Mouse (Mus musculus) B cell, adult 2 months (primary cell): Measurements from ENCODE around the gene Ano1.

ENCODE experiments used
- DNase-seq, 2 experiments: peaks; one replicate each; pipeline ENCODE4 v3.0.0; 2022

The Ano1 gene

GRCm38 (mm10) chr7:144751833-144752232, at the start of gene Ano1:
Gene Ano1, minus strand, starts transcription at chr7:144751974.
- no peak for DNase-seq

GRCm38 (mm10) chr7:144798471-144798870, 46.7 kb upstream of the Ano1 start:
- no peak for DNase-seq

- DNase-seq: no peak
These were observed 45.4 kb upstream of the Ano1 start for GRCm38 (mm10) chr7:144796986-144797735.

DNA sequence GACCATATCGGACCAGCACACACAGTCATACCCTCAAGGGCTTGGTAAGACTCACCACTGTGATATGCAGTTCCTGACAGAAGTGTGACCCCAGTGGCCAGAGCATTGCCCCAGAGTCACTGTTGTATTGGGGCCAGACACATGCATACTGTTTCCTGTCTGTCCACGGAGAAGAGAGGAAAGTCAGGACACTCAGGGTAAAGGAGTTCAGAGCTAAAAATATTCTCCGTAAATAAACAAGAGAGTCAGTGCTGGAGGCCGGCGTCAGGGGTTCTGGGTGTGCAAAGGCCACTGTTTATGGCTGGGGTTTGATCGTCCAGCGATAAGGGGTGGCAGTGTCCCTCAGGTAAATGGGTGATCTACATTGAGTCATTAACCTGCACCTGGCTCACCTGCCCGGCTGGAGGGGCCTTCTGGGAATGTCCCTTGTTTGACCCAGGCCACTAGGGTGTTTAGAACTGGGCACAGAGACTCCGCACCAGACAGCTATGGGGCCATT, 44.3 kb upstream of the Ano1 start:
- DNase-seq: no peak

GRCm38 (mm10) chr7:144793296-144793695, 41.5 kb upstream of the Ano1 start:
- no peak for DNase-seq

GRCm38 (mm10) chr7:144791426-144791825, 39.7 kb upstream of the Ano1 start:
- no peak for DNase-seq

DNA sequence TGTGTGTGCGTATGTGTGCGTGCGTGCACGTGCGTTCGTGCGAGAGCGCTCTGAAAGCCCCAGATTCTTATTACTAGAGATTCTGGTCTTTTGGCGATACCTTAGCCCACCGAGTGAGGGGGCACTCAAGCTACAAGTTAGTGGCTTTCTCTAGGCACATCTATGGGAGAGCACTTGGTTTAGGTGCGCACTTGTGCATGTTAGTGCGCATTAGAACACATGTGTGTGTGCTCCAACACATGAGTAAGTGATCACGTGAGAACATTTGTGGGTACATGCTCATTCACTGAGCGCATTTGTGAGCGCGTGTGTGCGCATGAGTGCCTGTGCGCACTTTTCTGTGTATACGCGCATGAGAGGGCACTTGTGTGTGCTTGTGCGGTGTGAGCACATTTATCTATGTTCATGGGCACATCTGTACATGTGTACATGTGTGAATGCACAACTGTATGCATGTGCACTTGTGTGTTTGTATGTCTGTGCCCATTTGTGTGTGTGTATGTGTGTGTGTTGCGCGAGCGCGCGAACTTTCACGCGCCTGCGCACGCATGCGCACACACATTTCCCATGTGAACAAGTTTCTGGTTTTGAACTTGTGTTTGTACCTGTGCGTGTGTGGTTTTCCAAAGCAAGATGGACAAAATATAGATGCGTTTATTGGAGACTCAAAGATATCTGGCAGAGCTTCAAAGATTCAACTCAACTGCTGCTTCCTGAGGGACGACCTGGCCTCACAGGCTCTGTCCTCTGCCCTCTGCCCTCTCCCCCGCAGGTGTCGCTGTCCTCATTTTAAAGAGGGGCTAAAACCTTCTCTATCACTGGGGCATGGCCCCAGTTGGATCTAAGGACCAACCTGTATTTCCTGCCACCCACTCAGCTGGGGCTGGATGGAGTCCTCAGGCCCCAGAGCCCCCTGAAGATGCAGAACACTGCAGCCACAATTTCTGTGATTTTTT, 38.1 kb upstream of the Ano1 start:
- DNase-seq: no peak

DNA sequence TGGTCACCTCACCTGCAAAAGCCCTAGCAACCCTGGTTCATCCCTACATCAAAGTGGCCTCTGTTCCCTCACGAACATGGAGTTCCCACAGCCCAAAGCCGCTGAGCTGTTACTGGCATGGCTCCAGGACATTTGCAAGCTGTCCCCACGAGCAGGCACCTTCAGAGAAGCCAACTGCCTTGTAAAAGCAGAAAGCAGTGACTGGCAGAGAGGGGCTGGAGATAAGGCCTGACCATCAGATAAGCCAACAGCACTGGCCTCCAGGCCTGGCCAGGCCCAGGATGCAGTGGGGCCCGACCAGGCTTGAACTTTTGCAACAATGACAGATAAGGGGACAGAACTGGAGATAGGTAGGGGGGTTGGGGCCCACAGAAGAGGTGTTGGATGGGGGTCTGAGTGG, 36.9 kb upstream of the Ano1 start:
- DNase-seq: no peak

GRCm38 (mm10) chr7:144787501-144787900, 35.7 kb upstream of the Ano1 start:
- no peak for DNase-seq

DNA sequence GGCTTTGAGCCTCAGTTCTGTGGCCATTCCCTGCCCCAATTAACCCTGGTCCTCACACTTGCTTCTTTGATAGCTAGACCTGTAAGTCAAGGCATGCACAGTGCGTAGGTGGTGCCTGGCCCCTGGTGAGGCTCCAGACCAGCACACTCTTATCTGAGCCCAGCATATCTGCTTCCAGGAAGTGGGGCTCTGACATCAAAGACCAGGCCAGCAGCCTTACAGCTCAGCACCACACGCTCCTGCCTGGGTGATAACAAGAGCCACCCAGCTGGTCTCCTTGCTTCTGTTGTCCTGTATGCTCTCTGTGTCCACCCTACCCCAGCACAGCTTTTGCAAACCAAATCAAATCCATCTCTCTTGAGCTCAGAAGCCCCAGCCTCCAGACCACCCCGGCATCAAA, 34.8 kb upstream of the Ano1 start:
- no peak for DNase-seq

DNA sequence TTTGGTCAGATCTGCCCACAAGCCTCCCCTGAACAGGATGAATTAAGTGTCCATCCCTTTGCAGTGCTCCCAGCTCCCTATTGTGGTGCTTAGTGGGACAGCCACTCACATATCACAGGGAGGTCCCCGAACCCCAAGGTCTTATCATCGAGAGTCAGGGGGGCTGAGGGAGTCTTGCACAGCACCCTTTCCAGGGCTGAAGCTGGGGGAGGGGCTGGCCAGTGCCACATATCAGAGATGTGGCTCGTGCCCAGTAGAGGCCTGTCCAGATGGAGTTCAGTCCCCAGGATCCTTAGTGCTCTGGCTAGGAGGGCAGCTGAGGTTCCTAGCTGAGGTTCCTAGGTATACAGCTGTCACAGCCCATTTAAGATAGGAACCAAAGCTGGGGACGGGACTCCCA, 32.4 kb upstream of the Ano1 start:
- DNase-seq: no peak

DNA sequence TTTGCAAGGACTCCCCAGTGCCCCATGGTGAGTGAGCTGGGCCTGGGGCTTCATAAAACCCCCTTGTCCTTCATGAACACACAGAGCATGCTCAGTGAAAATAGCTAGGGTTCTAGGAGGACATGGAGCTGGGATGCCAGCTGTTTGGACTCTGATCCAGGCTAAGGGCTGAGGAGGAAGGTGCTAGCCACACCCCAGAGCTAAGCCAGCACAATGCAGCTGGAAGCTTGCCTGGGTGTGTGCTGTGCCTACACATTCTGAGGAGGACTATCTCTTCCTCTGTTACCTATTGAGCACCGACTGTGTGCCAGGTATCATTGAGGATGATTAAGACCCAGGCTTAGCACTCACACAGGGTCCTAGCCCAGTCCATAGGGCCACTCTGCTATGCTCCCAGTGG, 30.6 kb upstream of the Ano1 start:
- no peak for DNase-seq

GRCm38 (mm10) chr7:144781337-144781736, 29.6 kb upstream of the Ano1 start:
- DNase-seq: no peak

DNA sequence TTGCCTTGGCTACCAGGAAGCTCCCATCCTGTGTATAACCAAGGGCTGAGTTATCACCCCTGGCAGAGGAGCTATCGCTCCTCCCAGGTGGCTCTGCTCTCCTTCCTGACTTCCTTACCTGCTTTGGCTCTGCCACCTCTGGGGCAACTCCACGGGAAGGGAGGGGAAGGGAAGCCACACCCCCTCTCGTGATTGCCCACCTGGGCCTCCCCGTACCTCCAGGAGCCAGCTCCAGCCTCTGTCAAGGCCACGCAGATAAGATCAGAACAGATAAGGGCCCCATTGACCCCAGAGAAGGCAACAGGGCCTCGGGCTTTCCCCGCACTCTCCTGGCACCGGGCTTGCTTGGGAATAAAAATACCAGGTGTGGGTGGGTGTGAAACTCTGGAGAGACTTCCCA, 28.4 kb upstream of the Ano1 start:
- no peak for DNase-seq

- DNase-seq: no peak
These were observed 27.9 kb upstream of the Ano1 start for GRCm38 (mm10) chr7:144779691-144780090.

DNA sequence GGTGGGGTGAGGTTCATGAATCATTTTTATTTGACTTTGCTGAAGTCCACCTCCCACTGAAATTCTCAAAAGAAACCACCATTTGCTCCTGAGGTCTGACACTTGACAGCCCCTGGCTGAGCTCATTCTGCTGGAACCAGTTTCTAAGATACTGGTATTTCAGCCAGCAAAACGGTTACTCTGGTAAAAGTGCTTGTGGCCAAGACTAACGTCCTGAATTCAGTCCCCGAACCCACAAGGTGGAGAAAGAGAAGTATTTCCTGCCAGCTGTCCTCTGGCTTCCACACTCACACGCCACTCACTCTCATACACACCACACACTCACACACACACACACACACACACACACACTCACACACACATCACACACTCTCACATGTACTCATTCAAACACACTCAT, 26.0 kb upstream of the Ano1 start:
- no peak for DNase-seq

- DNase-seq: peak; percentile 79 to 82
These were observed 24.2 kb upstream of the Ano1 start for GRCm38 (mm10) chr7:144775804-144776447.

GRCm38 (mm10) chr7:144775214-144775613, 23.4 kb upstream of the Ano1 start:
- DNase-seq: no peak

- no peak for DNase-seq
These were observed 22.5 kb upstream of the Ano1 start for GRCm38 (mm10) chr7:144774283-144774682.

GRCm38 (mm10) chr7:144770116-144770515, 18.3 kb upstream of the Ano1 start:
- no peak for DNase-seq

- DNase-seq: no peak
These were observed 17.8 kb upstream of the Ano1 start for GRCm38 (mm10) chr7:144769434-144770080.

DNA sequence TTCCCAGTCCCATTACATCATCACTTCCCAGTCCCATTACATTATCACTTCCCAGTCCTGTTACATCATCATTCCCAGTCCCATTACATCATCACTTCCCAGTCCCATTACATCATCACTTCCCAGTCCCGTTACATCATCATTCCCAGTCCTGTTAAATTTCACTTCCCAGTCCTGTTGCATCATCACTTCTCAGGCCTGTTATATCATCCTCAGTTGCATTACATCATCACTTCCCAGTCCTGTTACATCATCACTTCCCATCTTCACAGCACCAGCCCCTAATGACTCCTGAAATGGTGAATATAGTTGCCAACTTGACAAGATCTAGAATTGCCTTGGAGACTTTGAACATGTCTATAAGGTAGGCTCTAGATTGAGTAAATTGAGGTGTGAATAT, 17.1 kb upstream of the Ano1 start:
- DNase-seq: no peak
